Mouse (Mus musculus): ENCODE measurements around the gene Kirrel3. TPM values are rescaled to one million over a fixed set of nuclear protein-coding genes. Genes with fewer than 3 reads are reported as not detected.
A peak's percentile ranks its signal among the peaks of the same experiment; 100 is the strongest.

The Kirrel3 gene
- total RNA-seq, 2 experiments from 2014 or later, result 77.0 to 80.1 TPM

GRCm38 (mm10) chr9:34492121-34492520, 6.4 kb downstream of the Kirrel3 start:
- DNase-seq (ENCODE audit: extremely low spot score in 1 of 2, low spot score in 2 of 2), result no peak
- intact Hi-C loops (cut with DNase I), result loop anchor here (10.0 kb wide), 3 partner anchors 173 to 673 kb away; no protein-coding TSS in a partner anchor

DNA sequence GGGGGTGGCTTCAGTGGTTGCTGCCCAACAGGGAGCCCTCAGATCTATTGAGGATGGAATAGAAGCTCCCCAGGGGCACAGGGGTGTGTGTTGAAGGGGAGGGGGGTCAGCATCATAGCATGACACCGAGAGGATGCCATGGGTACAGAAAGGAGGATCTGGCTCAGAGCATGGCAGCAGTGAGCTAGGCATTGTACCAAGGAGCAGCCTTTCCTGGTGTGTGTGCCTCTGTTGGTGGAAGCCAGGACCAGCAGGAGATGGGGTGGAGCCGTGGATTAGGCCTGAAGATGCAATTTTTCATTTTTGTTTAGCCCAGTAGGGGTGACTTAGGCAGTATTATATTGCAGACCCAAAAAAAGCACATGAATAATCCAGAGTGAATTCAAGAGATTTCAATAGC, 7.9 kb downstream of the Kirrel3 start:
- DNase-seq (ENCODE audit: extremely low spot score in 1 of 2, low spot score in 2 of 2), result no peak
- intact Hi-C loops (cut with DNase I), result loop anchor here (10.0 kb wide), 3 partner anchors 171 to 671 kb away; no protein-coding TSS in a partner anchor

DNA sequence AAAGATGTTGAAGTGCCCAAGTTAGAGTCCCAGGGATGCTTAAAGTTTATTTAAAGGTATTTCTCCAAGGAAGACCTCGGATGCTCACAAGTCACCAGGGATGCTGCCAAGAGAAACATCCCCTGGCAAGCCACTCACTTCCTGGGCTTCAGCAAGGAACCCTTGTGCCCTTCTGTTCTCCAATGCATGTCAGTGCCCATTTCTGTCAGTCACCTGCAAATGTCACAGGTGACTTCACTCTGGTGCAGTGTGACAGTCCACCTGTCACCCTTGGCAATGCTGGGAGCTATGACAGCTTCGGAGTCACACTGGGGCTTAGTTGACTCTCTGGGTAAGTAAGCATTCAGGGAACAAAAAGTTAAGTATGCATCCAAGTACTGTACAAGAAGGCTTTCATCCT, 12.4 kb downstream of the Kirrel3 start:
- intact Hi-C loops (cut with DNase I), result loop anchor here (2.0 to 10.0 kb wide), 4 partner anchors 167 to 667 kb away; no protein-coding TSS in a partner anchor
- no peak for DNase-seq (ENCODE audit: extremely low spot score in 1 of 2, low spot score in 2 of 2)

DNA sequence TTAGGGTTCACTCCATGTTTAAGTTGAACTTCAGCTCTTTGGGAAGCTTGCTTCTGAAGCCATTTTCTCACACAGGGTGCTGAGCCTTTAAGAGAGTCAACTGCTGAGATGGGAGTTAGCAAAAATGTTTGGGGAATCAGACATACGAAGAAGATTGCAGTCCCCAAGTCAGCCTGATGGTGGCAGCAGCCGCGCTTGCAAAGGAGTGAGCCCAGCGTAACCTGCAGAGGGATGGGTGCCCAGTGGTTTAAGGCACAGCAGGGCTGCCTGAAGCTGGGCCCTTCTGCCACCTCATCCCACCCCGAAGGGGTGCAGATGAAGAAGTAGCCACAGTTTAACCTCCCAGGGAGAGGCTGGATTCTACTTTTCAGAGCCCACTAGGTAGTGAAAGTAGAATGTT, 13.0 kb downstream of the Kirrel3 start:
- intact Hi-C loops (cut with DNase I), result loop anchor here (2.0 to 10.0 kb wide), 4 partner anchors 166 to 666 kb away; no protein-coding TSS in a partner anchor
- DNase-seq (ENCODE audit: extremely low spot score in 1 of 2, low spot score in 2 of 2), result peak; percentile 83 to 84

- intact Hi-C loops (cut with DNase I), result no loop called here
- DNase-seq (ENCODE audit: extremely low spot score in 1 of 2, low spot score in 2 of 2), result no peak
These were observed 21.5 kb downstream of the Kirrel3 start for GRCm38 (mm10) chr9:34507164-34507563.

DNA sequence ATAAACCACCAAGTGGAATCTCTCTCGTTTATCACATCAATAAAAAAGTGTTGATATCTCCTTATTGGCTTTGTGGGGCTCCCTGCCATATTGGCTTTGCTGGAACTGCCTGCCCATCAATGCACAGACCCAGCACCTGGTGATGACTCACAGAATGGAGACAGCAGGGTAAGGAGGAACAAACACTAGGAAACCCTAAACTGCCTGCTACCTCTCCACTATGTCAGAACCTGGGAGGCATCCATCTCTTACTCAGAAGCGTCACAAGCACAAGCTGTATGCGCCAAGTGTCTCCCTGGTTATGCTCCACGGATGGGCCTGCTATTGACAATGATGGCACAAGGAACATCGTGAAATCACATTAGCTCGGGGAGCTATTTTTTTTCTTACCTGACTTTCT, 33.2 kb downstream of the Kirrel3 start:
- DNase-seq (ENCODE audit: extremely low spot score in 1 of 2, low spot score in 2 of 2), result no peak
- intact Hi-C loops (cut with DNase I), result no loop called here

DNA sequence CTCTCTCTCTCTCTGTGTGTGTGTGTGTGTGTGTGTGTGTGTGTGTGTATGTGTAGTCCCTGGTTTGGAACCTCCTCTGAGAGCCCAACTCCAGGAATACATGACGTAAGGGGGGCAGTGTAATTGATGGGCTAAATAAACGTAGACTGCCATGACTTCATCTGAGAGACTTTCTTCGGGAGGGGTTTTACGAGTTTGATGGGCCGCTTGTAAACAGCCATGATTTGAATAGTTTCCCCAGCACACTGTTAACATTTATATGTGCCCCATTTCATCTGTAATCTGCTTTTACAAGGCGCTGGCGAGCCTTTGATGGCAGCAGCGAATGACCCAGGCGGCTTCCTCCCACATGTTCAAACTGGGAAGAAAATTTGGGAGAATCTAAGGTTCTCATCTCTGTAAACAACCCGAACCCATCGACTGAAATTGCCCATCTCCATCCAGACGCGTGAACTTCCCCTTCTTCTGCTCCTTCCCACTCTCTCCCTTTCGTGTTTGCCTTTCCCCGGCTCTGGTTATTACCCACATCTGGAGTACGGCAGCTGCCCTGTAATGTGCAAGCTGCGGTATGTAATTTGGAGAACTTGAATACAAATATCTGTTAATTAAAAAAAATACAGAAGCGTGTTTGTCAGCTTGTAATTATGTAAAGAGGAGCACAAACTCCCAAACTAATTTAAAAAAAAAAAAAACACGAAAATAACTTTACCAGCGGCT, 34.7 kb downstream of the Kirrel3 start:
- DNase-seq (ENCODE audit: extremely low spot score in 1 of 2, low spot score in 2 of 2), result no peak
- intact Hi-C loops (cut with DNase I), result no loop called here

DNA sequence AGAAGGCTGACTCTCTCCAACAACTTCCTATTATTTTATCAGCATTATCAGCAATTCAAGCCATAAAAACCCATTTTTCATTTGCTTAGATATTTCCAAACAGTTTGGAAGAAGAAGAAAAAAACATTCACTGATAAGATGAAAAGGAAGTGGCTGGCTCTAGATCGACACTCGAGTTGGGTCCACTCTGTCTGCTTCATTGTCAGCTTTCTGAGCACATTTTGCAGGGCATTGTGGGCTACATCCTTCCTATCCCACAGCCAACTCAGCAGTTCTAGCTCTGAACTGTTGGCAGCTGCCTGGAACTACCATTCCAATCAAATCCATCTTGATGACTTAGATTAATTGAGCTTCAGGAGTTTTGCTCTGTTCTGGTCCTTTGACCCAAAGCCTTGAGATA, 40.0 kb downstream of the Kirrel3 start:
- intact Hi-C loops (cut with DNase I), result no loop called here
- DNase-seq (ENCODE audit: extremely low spot score in 1 of 2, low spot score in 2 of 2), result no peak

DNA sequence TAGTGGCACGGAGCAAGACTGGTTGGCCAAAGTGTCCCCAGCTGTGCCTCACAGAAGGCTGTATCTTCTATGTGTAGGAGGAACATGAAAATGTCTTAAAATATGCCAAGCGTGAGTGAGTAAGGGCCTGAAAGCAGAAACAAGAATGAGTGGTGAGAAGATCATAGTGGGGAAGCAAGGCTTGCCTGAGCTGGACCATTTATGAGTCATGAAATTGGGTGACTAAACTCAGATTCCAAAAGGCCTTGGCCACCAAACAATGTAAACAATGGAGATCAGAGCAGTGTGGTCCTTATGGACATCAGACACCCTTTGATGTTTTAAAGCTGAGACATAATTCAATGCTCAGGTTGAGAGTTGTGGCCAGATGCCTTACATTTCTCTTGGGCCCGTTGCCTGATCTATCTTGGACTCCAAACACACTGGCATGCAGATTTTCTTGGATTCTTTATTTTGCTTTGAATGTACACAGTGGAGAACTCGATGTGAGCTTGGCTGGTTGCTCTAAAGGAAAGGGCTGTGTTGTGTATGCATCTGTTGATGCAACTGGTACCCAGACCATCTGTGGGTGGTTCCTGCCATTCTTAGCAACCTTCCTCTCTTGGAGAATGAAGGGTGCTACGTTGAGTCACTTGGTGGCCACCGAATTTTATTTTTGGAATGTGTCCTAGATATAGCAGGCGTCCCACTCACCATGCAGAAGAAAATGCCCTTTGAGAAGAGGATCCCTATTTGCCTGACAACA, 53.1 kb downstream of the Kirrel3 start:
- DNase-seq (ENCODE audit: extremely low spot score in 1 of 2, low spot score in 2 of 2), result peak in 1 of 2 experiments; percentile 63
- intact Hi-C loops (cut with DNase I), result no loop called here

DNA sequence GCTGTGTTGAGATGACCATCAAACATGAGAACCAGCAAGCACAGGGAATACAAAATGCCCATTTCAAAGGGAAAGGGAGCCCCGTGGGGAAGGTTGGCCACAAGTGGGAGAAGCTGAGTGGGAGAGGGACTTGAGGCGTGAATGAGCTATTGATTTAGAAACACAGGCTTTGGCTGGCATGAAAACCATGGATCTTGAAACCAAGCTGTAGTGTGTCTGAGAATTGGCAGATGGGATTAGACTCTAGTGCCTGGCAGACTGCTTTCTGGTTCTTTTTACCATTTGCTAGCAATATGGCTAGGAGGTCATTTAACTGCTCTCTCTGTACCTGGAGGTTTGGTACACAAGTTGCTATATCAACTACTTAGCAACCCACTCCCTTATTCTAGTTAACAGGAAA, 56.2 kb downstream of the Kirrel3 start:
- intact Hi-C loops (cut with DNase I), result no loop called here
- DNase-seq (ENCODE audit: extremely low spot score in 1 of 2, low spot score in 2 of 2), result peak in 1 of 2 experiments; percentile 49

DNA sequence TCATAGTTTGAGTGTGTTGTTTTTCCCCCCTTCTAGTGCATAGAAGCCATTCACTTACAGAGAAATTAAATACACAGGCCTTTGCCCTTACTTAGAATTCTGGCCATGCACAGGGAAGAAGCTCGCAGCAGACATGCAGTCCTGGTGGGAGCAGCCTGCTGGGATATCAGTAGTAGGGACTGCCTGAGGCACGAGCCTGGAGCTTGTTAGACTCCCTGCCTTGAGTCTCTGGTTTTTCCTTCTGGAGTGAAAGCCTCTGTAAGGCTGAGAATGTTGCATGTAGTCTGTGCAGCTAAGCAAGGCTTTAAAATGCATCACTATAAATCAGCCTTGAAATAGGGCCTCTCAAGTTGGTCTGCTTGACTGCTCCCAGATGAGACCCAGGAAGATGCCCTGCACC, 70.0 kb downstream of the Kirrel3 start:
- DNase-seq (ENCODE audit: extremely low spot score in 1 of 2, low spot score in 2 of 2), result no peak
- intact Hi-C loops (cut with DNase I), result no loop called here

- intact Hi-C loops (cut with DNase I), result no loop called here
- DNase-seq (ENCODE audit: extremely low spot score in 1 of 2, low spot score in 2 of 2), result peak in 1 of 2 experiments; percentile 38
These were observed 72.2 kb downstream of the Kirrel3 start for GRCm38 (mm10) chr9:34557846-34558245.

GRCm38 (mm10) chr9:34558291-34558899, 72.7 kb downstream of the Kirrel3 start:
- peak in 1 of 2 experiments; percentile 55 for DNase-seq (ENCODE audit: extremely low spot score in 1 of 2, low spot score in 2 of 2)
- intact Hi-C loops (cut with DNase I), result no loop called here

- intact Hi-C loops (cut with DNase I), result no loop called here
- no peak for DNase-seq (ENCODE audit: extremely low spot score in 1 of 2, low spot score in 2 of 2)
These were observed 73.4 kb downstream of the Kirrel3 start for GRCm38 (mm10) chr9:34559102-34559501.

DNA sequence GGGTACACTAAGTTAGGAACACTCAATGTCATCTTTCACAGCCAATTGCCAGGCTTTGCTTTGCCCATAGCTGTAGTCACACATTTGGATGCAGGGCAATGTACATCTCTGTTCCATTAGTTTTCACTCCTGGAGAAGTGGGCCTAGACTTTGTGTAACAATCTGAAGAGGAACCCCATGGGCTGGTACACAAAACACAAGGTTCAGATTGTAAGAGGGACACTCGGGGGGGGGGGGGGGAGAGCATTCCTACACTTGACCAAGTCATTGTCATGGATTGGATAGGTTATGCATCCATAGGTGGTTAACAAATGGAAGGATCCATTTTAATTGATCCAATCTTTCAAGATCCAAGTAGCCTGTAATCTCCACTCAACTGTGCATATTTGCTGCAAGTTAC, 75.6 kb downstream of the Kirrel3 start:
- intact Hi-C loops (cut with DNase I), result no loop called here
- DNase-seq (ENCODE audit: extremely low spot score in 1 of 2, low spot score in 2 of 2), result no peak

- DNase-seq (ENCODE audit: extremely low spot score in 1 of 2, low spot score in 2 of 2), result no peak
- intact Hi-C loops (cut with DNase I), result no loop called here
These were observed 76.8 kb downstream of the Kirrel3 start for GRCm38 (mm10) chr9:34562437-34563000.

GRCm38 (mm10) chr9:34573906-34574305, 88.2 kb downstream of the Kirrel3 start:
- intact Hi-C loops (cut with DNase I), result no loop called here
- no peak for DNase-seq (ENCODE audit: extremely low spot score in 1 of 2, low spot score in 2 of 2)

GRCm38 (mm10) chr9:34574611-34575010, 88.9 kb downstream of the Kirrel3 start:
- no peak for DNase-seq (ENCODE audit: extremely low spot score in 1 of 2, low spot score in 2 of 2)
- intact Hi-C loops (cut with DNase I), result no loop called here

- intact Hi-C loops (cut with DNase I), result no loop called here
- DNase-seq (ENCODE audit: extremely low spot score in 1 of 2, low spot score in 2 of 2), result no peak
These were observed 93.5 kb downstream of the Kirrel3 start for GRCm38 (mm10) chr9:34579174-34579573.

Measured in left cerebral cortex, postnatal 10 days (tissue).